Mouse (Mus musculus) kidney, adult 2 months (tissue): ENCODE data around the gene Gtpbp3.

Experiments
- CTCF ChIP-seq: fragments of 200-500 bp; conservative IDR thresholded peaks from 2 replicates; pipeline ENCODE4 v1.5.1; 2011; ENCODE audit warnings: low read depth, mild to moderate bottlenecking, control low read depth, low read length, moderate library complexity, mixed read lengths; ENCODE audit not compliant: insufficient read depth, insufficient read length
- POLR2A ChIP-seq: fragments of 200-500 bp; IDR thresholded peaks from one replicate; pipeline ENCODE4 v1.6.1; 2011; ENCODE audit warnings: low read depth, low read length, control low read depth

GRCm38 (mm10) chr8:71521634-71522033 lies 33.7 kb downstream of the Gtpbp3 start:
- TF ChIP-seq CTCF = peak; percentile 98
- no peak for TF ChIP-seq POLR2A
